Mouse (Mus musculus): Measurements from ENCODE around the gene Mindy4. TPM values are rescaled to one million over a fixed set of nuclear protein-coding genes. Genes with fewer than 3 reads are reported as not detected.

The Mindy4 gene
- polyA plus RNA-seq, 1 experiment from 2014 or later, result 13.9 TPM

DNA sequence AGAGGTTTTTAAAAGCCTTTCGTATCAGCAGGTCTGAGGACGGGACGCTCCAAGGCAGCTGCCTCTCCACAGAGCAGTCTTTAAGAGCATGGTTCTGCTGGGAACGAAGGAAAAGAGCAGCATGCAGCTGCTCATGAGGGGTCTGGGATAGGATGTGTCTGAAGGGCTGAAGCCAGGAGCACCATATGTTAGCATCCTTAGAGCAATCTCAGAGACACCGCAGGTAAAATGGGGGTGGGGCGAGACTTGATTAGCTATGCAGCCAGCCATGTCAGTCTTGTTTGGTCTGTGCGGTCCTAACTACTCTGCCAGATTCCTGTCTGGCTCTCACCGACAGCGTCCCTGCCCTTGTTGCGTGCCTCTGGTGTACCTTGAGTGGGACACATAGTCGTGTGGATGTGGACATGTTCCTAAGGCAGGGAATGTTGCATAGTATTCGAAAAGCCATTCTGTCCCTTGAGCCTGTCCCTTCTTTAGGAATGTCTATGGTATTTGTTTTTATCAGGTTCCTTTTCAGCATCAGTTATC is 43.8 kb downstream of the Mindy4 start:
- Histone ChIP-seq H3K4me2 (no peak overlapping the region), H3K9ac (no peak overlapping the region), H3K27me3 (replicated peaks) (no peaks in the 10 kb centered on the region), H3K27ac (no peak overlapping the region), H3K4me3 (no peak overlapping the region), H3K9me3 (no peaks in the 10 kb centered on the region), H3K36me3 (replicated peaks) (no peaks in the 10 kb centered on the region), H3K4me1 (no peaks in the 10 kb centered on the region)
- ATAC-seq (replicated peaks), result no peak
- WGBS, result 94% methylated on average over 12 of the region's 12 CpGs

DNA sequence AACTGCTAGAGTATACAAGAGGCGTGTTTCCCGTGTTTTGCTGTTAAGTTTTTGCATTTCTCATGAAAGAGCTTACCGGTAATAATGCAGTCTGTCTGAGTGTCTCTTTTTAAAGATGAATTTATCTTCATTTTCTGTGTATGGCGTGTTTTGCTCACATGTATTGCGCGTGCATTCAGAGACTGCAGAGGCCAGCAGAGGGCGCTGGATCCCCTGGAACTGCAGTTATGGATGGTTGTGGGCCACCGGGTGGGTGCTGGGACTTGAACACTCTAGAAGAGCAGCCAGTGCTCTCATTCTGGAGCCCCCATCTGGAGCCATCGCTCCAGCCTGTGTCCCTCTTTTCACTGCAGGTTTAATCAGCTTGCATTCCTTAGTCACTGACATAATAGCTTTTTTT is 46.1 kb downstream of the Mindy4 start:
- H3K9me3 ChIP-seq, result no peaks in the 10 kb centered on the region
- WGBS, result 94% methylated on average over 9 of the region's 9 CpGs
- H3K27me3 ChIP-seq (replicated peaks), result no peaks in the 10 kb centered on the region
- H3K9ac ChIP-seq, result no peak overlapping the region
- H3K36me3 ChIP-seq (replicated peaks), result no peaks in the 10 kb centered on the region
- H3K4me1 ChIP-seq, result no peaks in the 10 kb centered on the region
- H3K4me2 ChIP-seq, result no peak overlapping the region
- no peak overlapping the region for H3K4me3 ChIP-seq
- ATAC-seq (replicated peaks), result no peak
- H3K27ac ChIP-seq, result no peak overlapping the region

DNA sequence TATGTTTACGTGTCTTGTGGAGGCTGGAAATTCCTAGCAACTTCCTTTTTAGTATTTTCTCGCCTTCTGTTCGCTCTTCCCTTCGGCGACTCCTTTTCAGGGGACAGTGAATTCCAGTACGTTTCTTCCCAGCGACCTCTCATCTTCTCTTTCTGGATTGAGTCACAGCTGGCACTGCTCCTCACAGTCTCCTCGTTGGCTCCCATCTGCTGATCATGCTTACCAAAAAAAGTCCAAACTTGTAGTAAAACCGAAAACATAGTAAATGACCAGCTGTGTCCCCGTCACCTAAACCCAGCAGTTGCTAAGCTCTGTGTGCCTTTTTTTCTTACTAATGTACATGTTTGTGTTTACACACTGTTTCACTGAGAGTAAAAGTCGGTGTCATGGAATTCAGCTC is 47.6 kb downstream of the Mindy4 start:
- WGBS, result 86% methylated on average over 11 of the region's 11 CpGs
- H3K9ac ChIP-seq, result no peak overlapping the region
- no peaks in the 10 kb centered on the region for H3K9me3 ChIP-seq
- H3K4me1 ChIP-seq, result no peaks in the 10 kb centered on the region
- no peak overlapping the region for H3K4me2 ChIP-seq
- no peaks in the 10 kb centered on the region for H3K27me3 ChIP-seq (replicated peaks)
- H3K27ac ChIP-seq, result no peak overlapping the region
- H3K36me3 ChIP-seq (replicated peaks), result no peaks in the 10 kb centered on the region
- no peak for ATAC-seq (replicated peaks)
- H3K4me3 ChIP-seq, result no peak overlapping the region

DNA sequence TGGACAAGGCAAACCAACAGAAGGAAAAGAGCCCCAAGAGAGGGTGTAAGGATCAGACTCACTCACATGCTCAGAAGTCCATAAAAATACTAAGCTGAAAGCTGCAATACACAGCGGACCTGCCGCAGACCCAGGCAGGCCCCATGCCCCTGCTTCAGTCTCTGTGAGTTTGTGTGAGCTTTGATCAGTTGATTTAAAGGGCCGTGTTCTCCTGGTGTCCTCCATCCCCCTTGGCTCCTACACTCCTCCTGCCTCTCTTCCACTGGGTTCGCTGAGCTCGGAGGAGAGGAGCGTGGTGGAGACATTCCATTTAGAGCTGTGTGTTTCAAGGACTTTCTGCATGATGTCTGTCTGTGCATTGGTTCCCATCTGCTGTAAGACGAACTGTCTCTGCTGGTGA is 48.4 kb downstream of the Mindy4 start:
- no peak for ATAC-seq (replicated peaks)
- H3K4me3 ChIP-seq, result no peak overlapping the region
- WGBS, result 81% methylated on average over 7 of the region's 7 CpGs
- H3K27ac ChIP-seq, result no peak overlapping the region
- H3K9me3 ChIP-seq, result no peaks in the 10 kb centered on the region
- H3K9ac ChIP-seq, result no peak overlapping the region
- no peaks in the 10 kb centered on the region for H3K4me1 ChIP-seq
- no peak overlapping the region for H3K4me2 ChIP-seq
- H3K27me3 ChIP-seq (replicated peaks), result no peaks in the 10 kb centered on the region
- H3K36me3 ChIP-seq (replicated peaks), result no peaks in the 10 kb centered on the region

DNA sequence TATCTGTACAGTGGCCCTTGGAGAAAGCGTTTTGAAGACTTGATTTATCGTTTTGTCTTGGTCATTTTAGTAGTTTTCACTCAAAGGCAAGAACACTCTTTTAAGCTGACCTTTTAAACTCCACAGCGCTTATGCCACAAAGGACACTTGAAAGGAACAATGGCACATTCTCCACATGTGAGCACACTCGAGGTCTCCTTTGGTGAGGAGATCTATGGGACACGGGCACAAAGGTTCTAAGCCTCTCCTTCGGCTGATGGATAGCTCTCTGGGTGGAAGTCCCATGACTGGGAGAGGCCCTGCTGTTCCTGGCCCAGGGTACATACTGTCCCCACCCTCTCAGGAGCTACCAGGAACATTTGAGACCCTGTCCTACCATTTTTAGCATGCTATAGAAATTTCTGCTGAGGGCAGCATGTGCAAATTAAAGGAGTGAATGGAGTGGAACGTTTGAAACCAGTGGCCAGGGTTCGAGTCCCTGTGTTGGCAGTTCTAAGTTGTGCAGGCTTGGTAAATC is 49.6 kb downstream of the Mindy4 start:
- Histone ChIP-seq H3K27me3 (replicated peaks) (no peaks in the 10 kb centered on the region), H3K4me2 (no peak overlapping the region), H3K9me3 (no peaks in the 10 kb centered on the region), H3K36me3 (replicated peaks) (no peaks in the 10 kb centered on the region), H3K9ac (no peak overlapping the region), H3K27ac (no peak overlapping the region), H3K4me3 (no peak overlapping the region), H3K4me1 (no peaks in the 10 kb centered on the region)
- ATAC-seq (replicated peaks), result no peak
- 68% methylated on average over 8 of the region's 8 CpGs for WGBS

DNA sequence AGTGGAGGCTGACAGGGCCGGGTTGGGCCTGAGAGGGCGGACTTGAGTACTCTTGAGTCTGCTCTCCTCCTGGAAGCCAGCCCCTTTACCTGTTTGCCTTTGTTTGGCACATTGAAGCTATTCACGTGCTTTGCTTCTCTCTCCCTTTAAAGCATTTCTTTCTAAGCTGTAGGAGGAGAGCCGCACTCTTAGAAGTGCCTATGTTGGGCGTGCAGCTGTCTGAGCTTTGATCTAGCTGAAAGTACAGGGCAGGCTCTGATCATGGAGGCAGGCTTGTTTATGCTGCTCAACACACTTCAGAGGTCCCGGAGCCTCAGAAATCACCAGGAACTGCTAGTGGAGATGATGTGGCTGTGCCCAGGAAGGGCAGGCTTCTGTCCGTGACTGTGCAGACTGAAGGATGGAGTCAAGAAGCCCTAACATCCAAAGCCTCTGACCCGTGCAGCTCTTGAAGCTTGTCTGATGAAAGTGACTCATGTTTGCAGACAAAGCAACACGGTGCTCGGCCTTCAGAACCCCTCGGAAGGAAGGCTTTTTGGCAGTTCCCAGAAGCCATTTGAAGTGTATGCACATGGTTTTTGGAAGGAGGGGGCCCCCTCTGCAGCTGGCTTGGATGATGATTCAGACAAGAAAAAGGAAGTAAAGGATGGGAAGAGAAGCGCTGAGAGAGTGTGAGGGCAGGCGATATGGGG is 53.5 kb downstream of the Mindy4 start:
- Histone ChIP-seq H3K27ac (no peak overlapping the region), H3K9ac (no peak overlapping the region), H3K4me3 (no peak overlapping the region), H3K27me3 (replicated peaks) (no peaks in the 10 kb centered on the region), H3K4me1 (no peaks in the 10 kb centered on the region), H3K4me2 (no peak overlapping the region), H3K9me3 (no peaks in the 10 kb centered on the region), H3K36me3 (replicated peaks) (no peaks in the 10 kb centered on the region)
- peak; percentile 81 for ATAC-seq (replicated peaks)
- WGBS, result 76% methylated on average over 13 of the region's 13 CpGs

DNA sequence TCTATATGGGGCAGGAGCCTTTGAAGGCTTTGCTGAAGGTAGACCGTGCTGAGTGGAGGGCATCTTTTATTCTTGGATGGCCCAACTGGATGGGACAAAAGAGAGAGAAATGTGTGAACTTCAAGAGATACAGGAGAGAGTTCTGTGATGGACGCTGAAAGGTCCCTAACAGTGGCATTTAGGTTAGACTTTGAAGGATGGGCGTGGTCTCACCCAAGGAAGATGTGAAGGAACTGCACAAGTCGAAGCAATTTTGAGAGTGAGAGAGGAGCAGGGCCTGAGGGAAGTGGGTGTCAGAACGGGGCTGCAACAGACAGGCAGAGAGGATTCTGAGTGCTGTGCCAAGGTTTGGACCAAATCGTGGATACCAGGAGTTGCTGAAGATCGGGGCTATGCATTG is 54.1 kb downstream of the Mindy4 start:
- Histone ChIP-seq H3K4me3 (no peak overlapping the region), H3K9me3 (no peaks in the 10 kb centered on the region), H3K36me3 (replicated peaks) (no peaks in the 10 kb centered on the region), H3K27ac (no peak overlapping the region), H3K27me3 (replicated peaks) (no peaks in the 10 kb centered on the region), H3K9ac (no peak overlapping the region), H3K4me1 (no peaks in the 10 kb centered on the region), H3K4me2 (no peak overlapping the region)
- ATAC-seq (replicated peaks), result no peak
- 91% methylated on average over 7 of the region's 7 CpGs for WGBS

DNA sequence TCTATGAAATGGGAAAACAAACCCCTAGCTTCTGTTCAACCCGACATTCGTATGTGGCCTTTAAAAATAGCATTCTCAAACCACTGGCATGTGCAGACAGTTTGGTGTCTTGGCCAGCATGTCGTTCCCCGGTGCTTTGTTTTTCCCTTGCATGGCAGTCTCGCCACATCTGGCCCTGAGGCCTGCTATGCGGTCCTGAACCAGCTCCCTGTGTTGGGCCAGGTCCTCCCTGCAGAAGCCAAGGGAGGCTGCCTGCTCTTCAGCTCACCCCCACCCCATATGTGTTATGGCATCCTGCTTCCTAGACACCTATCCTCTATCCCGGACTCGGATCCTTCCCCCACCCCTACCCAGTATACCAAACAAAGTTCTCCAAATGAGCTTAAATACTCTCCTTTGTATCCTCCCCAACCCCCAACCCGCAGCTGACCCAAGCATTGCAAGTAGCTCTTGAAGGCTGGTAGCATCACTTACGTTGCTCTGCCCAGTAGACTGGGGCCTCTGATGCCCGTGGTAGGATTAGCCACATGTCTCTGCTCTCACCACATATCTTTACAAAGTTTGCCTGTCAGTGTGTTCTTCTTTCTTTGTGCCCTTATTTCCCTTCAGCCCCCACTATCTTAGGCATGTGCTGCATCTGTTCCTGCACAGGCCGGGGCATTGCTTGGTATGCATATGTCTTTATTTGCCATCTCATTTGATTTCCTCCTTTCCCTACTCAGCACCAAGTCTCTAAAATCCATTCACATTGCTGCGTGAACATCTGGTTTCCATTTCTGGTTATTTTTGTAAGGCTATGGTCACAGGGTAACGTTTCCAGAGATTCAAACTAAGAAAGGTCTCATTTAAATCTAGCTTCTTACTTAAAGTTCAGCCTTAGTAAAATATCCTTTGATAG is 55.5 kb downstream of the Mindy4 start:
- H3K4me3 ChIP-seq, result no peak overlapping the region
- H3K4me2 ChIP-seq, result no peak overlapping the region
- 79% methylated on average over 14 of the region's 14 CpGs for WGBS
- no peaks in the 10 kb centered on the region for H3K9me3 ChIP-seq
- no peak for ATAC-seq (replicated peaks)
- no peaks in the 10 kb centered on the region for H3K27me3 ChIP-seq (replicated peaks)
- H3K4me1 ChIP-seq, result no peaks in the 10 kb centered on the region
- no peak overlapping the region for H3K27ac ChIP-seq
- H3K9ac ChIP-seq, result no peak overlapping the region
- H3K36me3 ChIP-seq (replicated peaks), result no peaks in the 10 kb centered on the region

DNA sequence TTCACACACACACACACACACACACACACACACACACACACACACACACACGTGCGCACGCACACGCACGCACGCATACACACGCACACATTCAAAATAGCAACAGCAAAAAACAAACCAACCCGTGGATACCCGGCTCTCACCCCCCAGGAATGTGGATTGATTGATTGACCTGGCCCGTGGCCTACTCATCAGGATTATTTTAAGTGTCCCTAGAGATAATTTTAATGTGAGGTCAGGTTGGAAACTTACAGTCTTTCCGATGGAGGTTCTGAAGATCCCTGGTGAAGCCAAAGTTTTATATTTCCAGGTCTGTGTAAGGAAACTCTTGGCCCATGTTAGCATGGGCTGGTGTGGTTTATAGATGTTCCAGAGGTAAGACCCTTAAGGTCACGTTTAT is 59.0 kb downstream of the Mindy4 start:
- Histone ChIP-seq H3K4me1 (no peaks in the 10 kb centered on the region), H3K27me3 (replicated peaks) (no peaks in the 10 kb centered on the region), H3K9me3 (no peaks in the 10 kb centered on the region), H3K4me3 (no peak overlapping the region), H3K4me2 (no peak overlapping the region), H3K27ac (no peak overlapping the region), H3K36me3 (replicated peaks) (no peaks in the 10 kb centered on the region), H3K9ac (no peak overlapping the region)
- ATAC-seq (replicated peaks), result no peak
- WGBS, result 94% methylated on average over 12 of the region's 12 CpGs

DNA sequence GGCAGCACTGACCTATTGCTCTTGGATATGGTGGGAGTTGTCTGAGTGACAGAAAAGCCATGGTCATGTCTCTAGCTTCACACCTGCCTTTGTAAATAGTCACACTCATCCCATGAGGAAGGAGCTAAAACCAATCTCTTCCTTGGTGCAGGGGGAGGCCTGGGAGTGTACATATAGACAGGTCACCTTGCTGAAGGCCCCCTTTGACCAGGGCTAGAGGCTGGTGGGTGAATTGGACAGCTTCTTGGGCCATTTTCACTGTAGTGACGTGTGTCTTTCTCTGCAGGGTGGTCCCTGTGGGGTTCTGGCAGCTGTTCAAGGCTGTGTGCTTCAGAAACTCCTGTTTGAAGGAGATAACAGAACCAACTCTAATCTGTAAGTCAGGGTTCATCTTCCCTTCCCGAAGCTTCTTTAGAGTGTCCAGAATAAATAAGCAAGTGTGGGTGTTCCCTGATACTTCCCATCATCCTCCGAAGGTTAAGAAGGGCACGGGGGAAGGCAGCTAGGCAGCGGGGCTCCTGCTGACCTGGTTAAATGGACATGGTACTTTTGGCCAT is 60.4 kb downstream of the Mindy4 start:
- Histone ChIP-seq H3K27me3 (replicated peaks) (no peaks in the 10 kb centered on the region), H3K9me3 (no peaks in the 10 kb centered on the region), H3K4me3 (no peak overlapping the region), H3K27ac (no peak overlapping the region), H3K4me2 (no peak overlapping the region), H3K9ac (no peak overlapping the region), H3K36me3 (replicated peaks) (no peaks in the 10 kb centered on the region), H3K4me1 (no peaks in the 10 kb centered on the region)
- no peak for ATAC-seq (replicated peaks)
- 80% methylated on average over 5 of the region's 5 CpGs for WGBS

DNA sequence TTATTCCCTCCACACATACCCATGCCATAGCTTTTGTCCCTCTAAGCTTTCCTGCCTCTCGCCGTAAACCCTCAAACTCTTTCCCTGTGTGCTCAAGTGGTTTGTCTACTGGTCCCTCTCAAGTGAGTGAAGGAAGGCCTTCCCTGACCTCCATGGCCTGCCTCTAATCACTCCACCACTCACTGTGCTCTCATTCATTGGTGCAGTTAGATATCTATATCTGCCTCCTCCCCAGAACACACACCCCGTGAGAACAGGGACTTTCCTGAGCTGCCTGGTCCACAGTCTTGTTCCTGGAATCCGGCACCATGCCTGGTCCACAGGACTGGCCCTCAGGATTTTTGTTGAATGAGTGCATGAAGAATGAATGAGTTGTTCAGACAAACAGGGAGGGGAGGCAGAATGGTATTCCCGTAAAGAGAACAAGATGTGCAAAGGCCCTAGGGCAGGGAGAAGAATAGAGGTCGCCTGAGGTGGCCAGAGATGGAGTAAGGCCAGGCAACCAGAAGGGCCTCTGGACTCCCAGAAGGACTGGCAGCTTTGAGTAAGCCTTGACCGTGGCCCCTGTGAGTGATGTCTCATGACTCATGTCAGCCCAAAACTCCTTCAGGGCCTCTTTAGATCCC is 61.7 kb downstream of the Mindy4 start:
- Histone ChIP-seq H3K36me3 (replicated peaks) (no peaks in the 10 kb centered on the region), H3K27me3 (replicated peaks) (no peaks in the 10 kb centered on the region), H3K4me2 (no peak overlapping the region), H3K9me3 (no peaks in the 10 kb centered on the region), H3K4me3 (no peak overlapping the region), H3K4me1 (no peaks in the 10 kb centered on the region), H3K9ac (no peak overlapping the region), H3K27ac (no peak overlapping the region)
- 95% methylated on average over 7 of the region's 7 CpGs for WGBS
- ATAC-seq (replicated peaks), result no peak

DNA sequence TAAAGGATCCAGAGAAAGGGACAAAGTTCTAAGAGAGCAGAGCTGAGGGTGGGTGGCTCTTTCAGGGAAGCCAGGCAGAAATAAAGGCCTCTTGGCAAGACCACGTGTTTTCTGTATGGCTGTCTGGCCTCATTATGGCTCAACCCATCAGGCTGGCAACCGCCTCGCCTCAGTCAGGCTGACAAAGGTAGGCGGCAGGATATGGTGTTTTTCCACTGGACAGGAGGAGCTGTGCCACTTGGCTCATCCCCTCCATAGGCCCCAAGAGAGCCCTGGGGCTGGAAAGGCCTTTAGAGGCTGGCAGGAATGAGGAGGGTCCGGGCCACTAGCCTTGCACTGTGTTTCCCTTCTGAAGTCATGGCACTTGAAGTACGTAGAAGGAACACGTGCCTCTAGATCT is 69.8 kb downstream of the Mindy4 start:
- H3K9ac ChIP-seq, result no peak overlapping the region
- H3K4me2 ChIP-seq, result no peak overlapping the region
- 63% methylated on average over 7 of the region's 7 CpGs for WGBS
- no peak overlapping the region; the same call in 1 of the 2 replicates for H3K27ac ChIP-seq
- H3K27me3 ChIP-seq (replicated peaks), result no peaks in the 10 kb centered on the region
- no peaks in the 10 kb centered on the region for H3K9me3 ChIP-seq
- peak; percentile 65 for ATAC-seq (replicated peaks)
- H3K36me3 ChIP-seq (replicated peaks), result no peaks in the 10 kb centered on the region
- H3K4me1 ChIP-seq, result no peaks in the 10 kb centered on the region
- H3K4me3 ChIP-seq, result no peak overlapping the region

All from midbrain, embryonic 15.5 days (tissue).